Mouse (Mus musculus): ENCODE data around the gene Rin3. TPM values are rescaled to one million over a fixed set of nuclear protein-coding genes. Genes with fewer than 3 reads are reported as not detected.
A peak's percentile ranks its signal among the peaks of the same experiment; 100 is the strongest.

The Rin3 gene
- total RNA-seq, 1 experiment: 3.8 TPM

GRCm38 (mm10) chr12:102436939-102437526 is 154.2 kb downstream of the Rin3 start:
- in situ Hi-C loops (cut with MboI; ENCODE audit: low sequenced_read_pairs in 2 of 2, unreplicated experiment in 2 of 2): no loop called here
- no peak for DNase-seq (ENCODE audit: low read depth, low spot score)
- TF ChIP-seq ZNF384 (IDR thresholded peaks at IDR 0.05; ENCODE audit: low read depth, low read length) (no peak), HCFC1 (IDR thresholded peaks at IDR 0.05; ENCODE audit: borderline replicate concordance, insufficient read depth, low read length) (no peak), CHD2 (IDR thresholded peaks at IDR 0.05; ENCODE audit: low read depth, low read length) (no peak), ZC3H11A (IDR thresholded peaks at IDR 0.05; ENCODE audit: borderline replicate concordance, low read depth, low read length) (no peak), MAFK (IDR thresholded peaks at IDR 0.05; ENCODE audit: insufficient read depth, low read depth, low read length) (no peak)
- Histone ChIP-seq H3K27ac (ENCODE audit: insufficient read depth, low read depth, low read length, poor library complexity, severe bottlenecking) (no peak overlapping the region), H3K4me3 (ENCODE audit: insufficient read depth in 1 of 2, low read depth in 1 of 2, low read length in 2 of 2, poor library complexity in 1 of 2, severe bottlenecking in 1 of 2) (no peak overlapping the region), H3K36me3 (ENCODE audit: control insufficient read depth, insufficient read depth, low read length, poor library complexity, severe bottlenecking) (no peaks in the 10 kb centered on the region), H3K9ac (ENCODE audit: insufficient read depth, low read depth, low read length, poor library complexity, severe bottlenecking) (no peak overlapping the region), H3K4me1 (ENCODE audit: control insufficient read depth in 2 of 2, insufficient read depth in 2 of 2, low read length in 2 of 2, poor library complexity in 1 of 2) (peaks cover 0 to 14% of the 10 kb centered on the region in 2 experiments; a peak in 2 of 4 replicates), H3K9me3 (ENCODE audit: control insufficient read depth, insufficient read depth, low read depth, low read length) (no peaks in the 10 kb centered on the region)

GRCm38 (mm10) chr12:102437952-102438351 is 155.1 kb downstream of the Rin3 start:
- Histone ChIP-seq H3K4me3 (ENCODE audit: insufficient read depth in 1 of 2, low read depth in 1 of 2, low read length in 2 of 2, poor library complexity in 1 of 2, severe bottlenecking in 1 of 2) (0 out of 4 replicates have a peak overlapping the region, but pooled peaks of 1 of the 2 experiments have one; percentile 4), H3K27ac (ENCODE audit: insufficient read depth, low read depth, low read length, poor library complexity, severe bottlenecking) (no peak overlapping the region), H3K4me1 (ENCODE audit: control insufficient read depth in 2 of 2, insufficient read depth in 2 of 2, low read length in 2 of 2, poor library complexity in 1 of 2) (peaks cover 0 to 9% of the 10 kb centered on the region in 2 experiments; a peak in 2 of 4 replicates), H3K9me3 (ENCODE audit: control insufficient read depth, insufficient read depth, low read depth, low read length) (no peaks in the 10 kb centered on the region), H3K36me3 (ENCODE audit: control insufficient read depth, insufficient read depth, low read length, poor library complexity, severe bottlenecking) (no peaks in the 10 kb centered on the region), H3K9ac (ENCODE audit: insufficient read depth, low read depth, low read length, poor library complexity, severe bottlenecking) (0 out of 2 replicates have a peak overlapping the region, but pooled peaks have one; percentile 43)
- DNase-seq (ENCODE audit: low read depth, low spot score): no peak
- in situ Hi-C loops (cut with MboI; ENCODE audit: low sequenced_read_pairs in 2 of 2, unreplicated experiment in 2 of 2): no loop called here
- no peak for TF ChIP-seq MAFK (IDR thresholded peaks at IDR 0.05; ENCODE audit: insufficient read depth, low read depth, low read length)
- TF ChIP-seq ZC3H11A (IDR thresholded peaks at IDR 0.05; ENCODE audit: borderline replicate concordance, low read depth, low read length): no peak
- TF ChIP-seq HCFC1 (IDR thresholded peaks at IDR 0.05; ENCODE audit: borderline replicate concordance, insufficient read depth, low read length): no peak
- no peak for TF ChIP-seq CHD2 (IDR thresholded peaks at IDR 0.05; ENCODE audit: low read depth, low read length)
- TF ChIP-seq ZNF384 (IDR thresholded peaks at IDR 0.05; ENCODE audit: low read depth, low read length): no peak

GRCm38 (mm10) chr12:102438983-102439631 is 156.3 kb downstream of the Rin3 start:
- TF ChIP-seq HCFC1 (IDR thresholded peaks at IDR 0.05; ENCODE audit: borderline replicate concordance, insufficient read depth, low read length) (0 out of 2 replicates have a peak, but pooled peaks have one; percentile 17), CHD2 (IDR thresholded peaks at IDR 0.05; ENCODE audit: low read depth, low read length) (no peak)
- H3K4me3 ChIP-seq (ENCODE audit: insufficient read depth in 1 of 2, low read depth in 1 of 2, low read length in 2 of 2, poor library complexity in 1 of 2, severe bottlenecking in 1 of 2): peak overlapping the region; percentile 74 to 98
- H3K4me1 ChIP-seq (ENCODE audit: control insufficient read depth in 2 of 2, insufficient read depth in 2 of 2, low read length in 2 of 2, poor library complexity in 1 of 2): peaks cover 0 to 9% of the 10 kb centered on the region in 2 experiments; a peak in 2 of 4 replicates
- no peaks in the 10 kb centered on the region for H3K36me3 ChIP-seq (ENCODE audit: control insufficient read depth, insufficient read depth, low read length, poor library complexity, severe bottlenecking)
- in situ Hi-C loops (cut with MboI; ENCODE audit: low sequenced_read_pairs in 2 of 2, unreplicated experiment in 2 of 2): no loop called here
- H3K9me3 ChIP-seq (ENCODE audit: control insufficient read depth, insufficient read depth, low read depth, low read length): no peaks in the 10 kb centered on the region
- H3K27ac ChIP-seq (ENCODE audit: insufficient read depth, low read depth, low read length, poor library complexity, severe bottlenecking): no peak overlapping the region; the same call in 1 of the 2 replicates
- peak overlapping the region; percentile 78; the same call in 1 of the 2 replicates for H3K9ac ChIP-seq (ENCODE audit: insufficient read depth, low read depth, low read length, poor library complexity, severe bottlenecking)
- peak; percentile 25 for DNase-seq (ENCODE audit: low read depth, low spot score)

- no peak for TF ChIP-seq ZNF384 (IDR thresholded peaks at IDR 0.05; ENCODE audit: low read depth, low read length)
- no peak for TF ChIP-seq HCFC1 (IDR thresholded peaks at IDR 0.05; ENCODE audit: borderline replicate concordance, insufficient read depth, low read length)
- TF ChIP-seq ZC3H11A (IDR thresholded peaks at IDR 0.05; ENCODE audit: borderline replicate concordance, low read depth, low read length): no peak
- peak; percentile 72; the same call in 1 of the 2 replicates for TF ChIP-seq CHD2 (IDR thresholded peaks at IDR 0.05; ENCODE audit: low read depth, low read length)
- TF ChIP-seq MAFK (IDR thresholded peaks at IDR 0.05; ENCODE audit: insufficient read depth, low read depth, low read length): no peak
- H3K27ac ChIP-seq (ENCODE audit: insufficient read depth, low read depth, low read length, poor library complexity, severe bottlenecking): no peak within 1 kb of the TSS; the same call in 1 of the 2 replicates
- in situ Hi-C loops (cut with MboI; ENCODE audit: low sequenced_read_pairs in 2 of 2, unreplicated experiment in 2 of 2): no loop called here
Observed at GRCm38 (mm10) chr12:102439632-102440023, 156.8 kb downstream of the Rin3 start, which contains the start of gene Lgmn. Gene Lgmn, minus strand, starts transcription at chr12:102439813.

More at GRCm38 (mm10) chr12:102439632-102440023, 156.8 kb downstream of the Rin3 start, which contains the start of gene Lgmn:
- Histone ChIP-seq H3K9me3 (ENCODE audit: control insufficient read depth, insufficient read depth, low read depth, low read length) (no peaks in the 10 kb centered on the region), H3K36me3 (ENCODE audit: control insufficient read depth, insufficient read depth, low read length, poor library complexity, severe bottlenecking) (no peaks in the 10 kb centered on the region), H3K4me3 (ENCODE audit: insufficient read depth in 1 of 2, low read depth in 1 of 2, low read length in 2 of 2, poor library complexity in 1 of 2, severe bottlenecking in 1 of 2) (peak within 1 kb of the TSS; percentile 74 to 98), H3K4me1 (ENCODE audit: control insufficient read depth in 2 of 2, insufficient read depth in 2 of 2, low read length in 2 of 2, poor library complexity in 1 of 2) (peaks cover 0 to 6% of the 10 kb centered on the region in 2 experiments; a peak in 2 of 4 replicates), H3K9ac (ENCODE audit: insufficient read depth, low read depth, low read length, poor library complexity, severe bottlenecking) (peak within 1 kb of the TSS; percentile 78; the same call in 1 of the 2 replicates)
- peak; percentile 94 for DNase-seq (ENCODE audit: low read depth, low spot score)

Other genes starting within 250 kb of the Rin3 start
- 0.27 TPM in 1 of 2 replicates, not detected in the other for gene Slc24a4, start 154.3 kb upstream of the Rin3 start, total RNA-seq (2012; rRNA removed)
- 99.1 and 117 TPM in 2 replicates for gene Lgmn, start 156.8 kb downstream of the Rin3 start, total RNA-seq (2012; rRNA removed)
- gene Golga5, start 186.1 kb downstream of the Rin3 start, total RNA-seq (2012; rRNA removed): 24.9 and 30.8 TPM in 2 replicates